Mouse (Mus musculus) megakaryocyte, embryonic 14.5 days (primary cell): ENCODE data around the gene Caskin2. TPM values are rescaled to one million over a fixed set of nuclear protein-coding genes. Genes with fewer than 3 reads are reported as not detected.
"Not testable (repeated sequence)": the region's sequence is repeated elsewhere in the genome, so short reads cannot be mapped to it uniquely, and the experiment has no call there.

Experiments
- H3K27me3 ChIP-seq: replicated peaks from 2 replicates; pipeline ENCODE3; 2012; ENCODE audit warnings: inconsistent platforms
- H3K36me3 ChIP-seq: replicated peaks from 2 replicates; pipeline ENCODE3; 2012; ENCODE audit warnings: low read length, inconsistent platforms, mixed read lengths
- H3K4me1 ChIP-seq: 2 replicates; pipeline ENCODE4 v1.6.1; 2012; ENCODE audit warnings: inconsistent platforms
- H3K4me3 ChIP-seq: replicated peaks from 2 replicates; pipeline ENCODE3; 2012; ENCODE audit warnings: moderate library complexity, mild to moderate bottlenecking, inconsistent platforms
- H3K9me3 ChIP-seq: 2 replicates; pipeline ENCODE4 v1.6.1; 2012; ENCODE audit warnings: inconsistent platforms
- FLI1 ChIP-seq: IDR thresholded peaks from 2 replicates; pipeline ENCODE4 v1.6.1; 2012; ENCODE audit warnings: low read length, inconsistent platforms, mixed read lengths
- GATA1 ChIP-seq: IDR thresholded peaks from 3 replicates; pipeline ENCODE4 v1.6.1; 2012; ENCODE audit warnings: mixed read lengths, low read length, inconsistent platforms, borderline replicate concordance
- polyA plus RNA-seq: library from polyadenylated mRNA; stranded (reverse); fragments of >175 nt; gene quantifications from 2 replicates; pipeline ENCODE4 v1.2.3, GENCODE M21; 2012; ENCODE audit warnings: low replicate concordance; ENCODE audit not compliant: insufficient read depth

The Caskin2 gene
- 3.0 and 5.3 TPM in 2 replicates for polyA plus RNA-seq

DNA sequence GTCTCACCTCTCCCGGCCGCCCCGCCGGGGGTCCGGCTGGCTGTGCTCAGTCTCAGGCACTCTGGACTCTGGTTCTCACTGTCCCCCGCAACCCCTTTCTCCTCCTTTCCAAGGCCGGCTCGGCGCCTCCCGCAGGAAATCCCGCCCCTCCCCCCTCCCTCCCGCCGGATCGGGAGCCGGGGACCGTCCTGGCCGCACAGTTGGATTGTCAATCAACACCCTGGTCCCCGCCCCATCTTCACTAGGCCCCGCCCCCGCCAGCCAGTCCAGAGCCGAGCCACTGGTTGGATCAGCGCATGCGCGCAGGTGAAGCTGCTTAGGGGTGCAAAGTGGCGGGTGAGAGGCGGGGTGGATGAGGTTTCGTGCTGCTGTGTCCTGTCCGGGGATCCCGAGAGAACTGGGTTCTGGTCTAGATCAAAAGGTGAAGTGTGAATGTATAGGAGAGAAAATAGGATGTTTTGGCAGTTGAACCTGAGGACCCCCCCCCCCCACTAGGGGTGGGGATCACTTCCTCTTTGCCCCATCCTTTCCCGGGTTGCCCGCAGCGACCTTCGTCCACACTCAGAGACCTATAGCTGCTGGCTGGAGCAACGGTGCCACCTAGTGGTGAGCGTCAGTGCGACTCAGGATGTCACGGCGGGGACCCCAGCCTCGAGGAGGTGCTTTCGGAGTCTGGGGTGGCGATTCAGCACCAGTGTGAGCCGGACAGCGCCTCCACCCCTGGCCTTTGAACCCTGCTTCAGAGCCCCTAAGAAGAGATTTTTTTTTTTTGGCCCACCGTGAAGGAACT is at the start of gene Caskin2:
Gene Caskin2 (minus strand): TSS at position 133 of the 790 bp plus-strand sequence.
- TF ChIP-seq FLI1: no peak
- no peak for TF ChIP-seq GATA1
- Histone ChIP-seq H3K27me3 (peaks cover 42% of the 10 kb centered on the region), H3K4me3 (peak within 1 kb of the TSS; percentile 93), H3K4me1 (peaks cover 43% of the 10 kb centered on the region), H3K36me3 (peaks cover 21% of the 10 kb centered on the region), H3K9me3 (no peaks in the 10 kb centered on the region)

DNA sequence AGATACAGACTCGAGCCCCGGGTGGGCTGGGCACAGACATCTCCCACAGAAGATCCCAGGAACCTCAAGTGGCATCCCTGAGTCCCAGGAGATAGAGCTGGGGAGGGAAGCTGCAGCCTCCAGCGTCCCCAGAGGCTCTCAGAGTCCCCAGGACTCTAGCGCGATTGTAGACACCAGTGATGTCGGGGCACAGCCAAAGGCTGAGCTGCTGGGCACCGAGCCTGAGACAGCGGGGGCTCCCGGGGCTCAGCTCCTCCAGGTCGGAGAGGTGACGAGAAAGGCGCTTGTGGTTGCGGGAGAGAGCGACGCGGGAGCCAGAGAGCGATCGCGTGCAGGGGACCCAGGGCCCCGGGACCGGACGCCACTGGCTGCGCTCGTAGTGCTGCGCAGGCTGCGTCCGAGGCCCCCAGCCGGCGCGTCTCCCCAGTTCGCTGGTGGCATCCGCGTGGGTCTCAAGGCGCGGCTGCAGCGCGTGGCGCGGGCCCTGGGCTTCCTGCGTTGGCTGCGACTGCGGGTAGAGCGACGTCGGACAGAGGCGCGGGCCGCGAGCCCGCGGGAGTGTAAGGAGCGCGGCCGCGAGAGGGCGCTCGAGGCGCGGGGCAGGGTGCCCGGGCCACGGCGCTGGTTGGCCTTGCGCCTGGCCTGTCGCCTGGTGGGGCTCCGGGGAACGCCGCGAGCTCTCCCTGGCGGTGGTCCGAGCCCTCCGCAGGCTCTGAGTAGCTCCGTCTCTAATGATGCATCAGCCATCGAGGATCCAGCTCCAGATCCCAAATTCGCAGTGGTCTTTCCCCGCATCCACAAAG is 45.9 kb upstream of the Caskin2 start:
- no peak for TF ChIP-seq GATA1
- no peak for TF ChIP-seq FLI1
- peak overlapping the region; percentile 88 for H3K4me3 ChIP-seq
- H3K27me3 ChIP-seq: peaks cover 86% of the 10 kb centered on the region

DNA sequence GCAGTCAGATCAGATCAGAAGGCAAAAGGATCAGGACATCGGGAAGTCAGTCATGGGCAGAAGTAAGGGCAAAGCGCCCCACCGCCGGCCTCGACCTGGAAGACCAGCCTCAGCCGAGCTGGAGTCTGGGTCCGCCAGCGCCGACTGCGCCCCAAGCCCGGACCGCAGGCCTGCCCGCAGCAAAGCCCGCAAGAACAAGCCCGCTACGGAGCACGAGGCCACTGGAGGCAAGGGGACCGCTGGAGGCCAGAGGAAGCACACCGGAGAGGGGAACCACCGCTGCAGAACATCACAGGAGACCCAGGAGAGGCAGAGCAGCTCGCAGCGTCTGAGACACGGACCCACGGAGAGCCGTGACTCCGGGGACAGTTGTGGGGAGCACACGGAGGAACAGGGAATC is 44.9 kb upstream of the Caskin2 start, which contains the start of gene Myo15b:
Gene Myo15b (plus strand): TSS at position 53 of the 400 bp plus-strand sequence.
- Histone ChIP-seq H3K4me1 (peaks cover 21% of the 10 kb centered on the region), H3K4me3 (peak within 1 kb of the TSS; percentile 88), H3K9me3 (peaks cover 9% of the 10 kb centered on the region), H3K27me3 (peaks cover 89% of the 10 kb centered on the region), H3K36me3 (peaks cover 3% of the 10 kb centered on the region)
- TF ChIP-seq FLI1: no peak
- TF ChIP-seq GATA1: no peak

More for the DNA sequence above, 45.9 kb upstream of the Caskin2 start:
- no peaks in the 10 kb centered on the region for H3K36me3 ChIP-seq
- H3K9me3 ChIP-seq: peaks cover 9% of the 10 kb centered on the region
- H3K4me1 ChIP-seq: peaks cover 21% of the 10 kb centered on the region

GRCm38 (mm10) chr11:115857936-115858335 is 44.5 kb upstream of the Caskin2 start:
- peaks cover 89% of the 10 kb centered on the region for H3K27me3 ChIP-seq
- peaks cover 21% of the 10 kb centered on the region for H3K4me1 ChIP-seq
- no peak overlapping the region for H3K4me3 ChIP-seq
- H3K9me3 ChIP-seq: peaks cover 9% of the 10 kb centered on the region
- H3K36me3 ChIP-seq: peaks cover 7% of the 10 kb centered on the region
- no peak for TF ChIP-seq FLI1
- TF ChIP-seq GATA1: no peak

DNA sequence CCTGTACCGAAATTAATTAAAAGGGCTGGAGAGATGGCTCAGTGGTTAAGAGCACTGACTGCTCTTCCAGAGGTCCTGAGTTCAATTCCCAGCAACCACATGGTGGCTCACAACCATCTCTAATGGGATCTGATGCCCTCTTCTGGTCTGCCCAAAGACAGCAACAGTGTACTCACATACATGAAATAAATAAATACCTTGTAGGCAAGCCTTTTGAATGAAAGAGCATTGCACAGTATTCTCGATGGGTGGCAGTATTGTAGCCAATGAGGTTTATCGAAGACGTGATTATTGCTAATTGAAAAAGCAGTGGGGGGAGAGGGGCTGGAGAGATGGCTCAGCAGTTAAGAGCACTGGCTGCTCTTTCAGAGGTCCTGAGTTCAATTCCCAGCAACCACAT is 43.7 kb upstream of the Caskin2 start:
- not testable (repeated sequence) for H3K9me3 ChIP-seq, H3K4me3 ChIP-seq
- Histone ChIP-seq H3K36me3 (peaks cover 12% of the 10 kb centered on the region), H3K4me1 (peaks cover 21% of the 10 kb centered on the region), H3K27me3 (peaks cover 83% of the 10 kb centered on the region)

DNA sequence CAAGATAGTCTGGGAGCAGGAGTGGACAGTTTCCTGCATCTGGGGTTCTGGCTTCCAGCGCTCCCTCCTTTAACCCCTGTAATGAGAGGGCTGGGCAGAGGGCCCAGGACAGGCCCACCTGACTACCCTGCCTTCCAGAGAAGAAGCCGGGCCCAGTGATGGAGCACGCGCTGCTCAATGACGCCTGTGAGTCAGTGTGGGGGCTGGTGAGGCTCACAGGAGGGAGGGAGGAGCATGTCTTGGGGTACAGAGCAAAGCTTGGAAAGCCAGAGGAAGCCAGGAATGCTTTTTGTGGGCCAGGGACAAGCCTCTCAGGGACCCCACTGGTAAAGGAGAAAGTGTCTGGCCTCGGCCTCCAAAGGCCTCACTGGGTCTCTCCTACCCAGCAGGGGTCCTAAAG is 41.2 kb upstream of the Caskin2 start:
- H3K36me3 ChIP-seq: peaks cover 34% of the 10 kb centered on the region
- H3K4me1 ChIP-seq: peaks cover 16% of the 10 kb centered on the region
- H3K9me3 ChIP-seq: peaks cover 9% of the 10 kb centered on the region
- peaks cover 64% of the 10 kb centered on the region for H3K27me3 ChIP-seq
- H3K4me3 ChIP-seq: no peak overlapping the region
- TF ChIP-seq GATA1 (no peak), FLI1 (no peak)

GRCm38 (mm10) chr11:115845819-115846218 is 32.4 kb upstream of the Caskin2 start:
- no peak for TF ChIP-seq GATA1
- TF ChIP-seq FLI1: no peak
- H3K4me1 ChIP-seq: peaks cover 26% of the 10 kb centered on the region
- H3K9me3 ChIP-seq: no peaks in the 10 kb centered on the region
- peaks cover 21% of the 10 kb centered on the region for H3K27me3 ChIP-seq
- H3K36me3 ChIP-seq: peaks cover 16% of the 10 kb centered on the region
- no peak overlapping the region for H3K4me3 ChIP-seq

DNA sequence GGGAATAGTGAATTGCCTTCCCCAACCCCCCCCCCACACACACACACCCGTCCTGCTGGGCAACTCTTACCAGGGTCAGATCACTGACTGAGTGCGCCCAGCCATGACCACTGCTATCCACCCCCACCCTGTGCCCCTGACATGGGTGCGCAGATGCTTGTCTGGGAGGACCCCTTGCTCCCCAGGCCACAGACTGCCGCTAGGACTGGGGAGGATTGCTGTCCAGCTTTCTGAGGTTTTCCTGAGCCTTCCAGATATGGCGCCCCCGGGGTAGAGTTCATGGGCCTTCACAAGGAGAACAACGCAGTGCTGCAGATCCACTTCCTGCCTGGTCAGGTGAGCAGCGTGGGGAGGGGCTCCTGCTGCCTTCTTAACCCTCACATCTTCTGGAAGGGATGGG is 30.8 kb upstream of the Caskin2 start:
- Histone ChIP-seq H3K4me1 (peaks cover 36% of the 10 kb centered on the region), H3K27me3 (peaks cover 17% of the 10 kb centered on the region), H3K4me3 (no peak overlapping the region), H3K36me3 (peaks cover 6% of the 10 kb centered on the region), H3K9me3 (no peaks in the 10 kb centered on the region)
- TF ChIP-seq GATA1 (no peak), FLI1 (no peak)

- H3K4me1 ChIP-seq: peaks cover 40% of the 10 kb centered on the region
- peaks cover 18% of the 10 kb centered on the region for H3K27me3 ChIP-seq
- TF ChIP-seq FLI1: no peak
- TF ChIP-seq GATA1: no peak
- no peaks in the 10 kb centered on the region for H3K9me3 ChIP-seq
- peaks cover 6% of the 10 kb centered on the region for H3K36me3 ChIP-seq
- H3K4me3 ChIP-seq: no peak overlapping the region
Observed at GRCm38 (mm10) chr11:115843891-115844239, 30.4 kb upstream of the Caskin2 start.
